Mouse (Mus musculus) hindbrain, embryonic 11.5 days (tissue): Measurements from ENCODE around the gene Parp4. TPM values are rescaled to one million over a fixed set of nuclear protein-coding genes. Genes with fewer than 3 reads are reported as not detected.

Source experiments
- ATAC-seq: fragments of 200-750 bp; cut with Nextera tagmentation; 2 replicates; pipeline ENCODE4 v1.8.0; 2017; ENCODE audit warnings: mild to moderate bottlenecking, moderate TSS enrichment, moderate library complexity; ENCODE audit not compliant: low FRiP score
- DNase-seq: peaks from one replicate; pipeline ENCODE4 v3.0.0-alpha.2; 2015; ENCODE audit warnings: low spot score
- H3K27ac ChIP-seq: fragments of 300-500 bp; sonication (generic); 2 replicates; pipeline ENCODE4 v1.5.1; 2014; ENCODE audit warnings: mild to moderate bottlenecking, low read depth, low read length
- H3K27me3 ChIP-seq: fragments of 300-500 bp; sonication (generic); 2 replicates; pipeline ENCODE4 v1.6.1; 2014; ENCODE audit warnings: mild to moderate bottlenecking, low read length, moderate library complexity, mixed read lengths; ENCODE audit not compliant: control insufficient read depth, insufficient read depth
- H3K36me3 ChIP-seq: fragments of 300-500 bp; sonication (generic); 2 replicates; pipeline ENCODE4 v1.6.1; 2014; ENCODE audit warnings: mild to moderate bottlenecking, low read length, moderate library complexity, mixed read lengths; ENCODE audit not compliant: control insufficient read depth, insufficient read depth
- H3K4me1 ChIP-seq: fragments of 300-500 bp; sonication (generic); replicated peaks from 2 replicates; pipeline ENCODE4 v1.6.1; 2014; ENCODE audit warnings: low read length, mixed read lengths; ENCODE audit not compliant: control insufficient read depth, insufficient read depth
- H3K4me2 ChIP-seq: fragments of 300-500 bp; sonication (generic); replicated peaks from 2 replicates; pipeline ENCODE4 v1.6.1; 2014; ENCODE audit warnings: mild to moderate bottlenecking, low read depth, low read length
- H3K4me3 ChIP-seq: fragments of 300-500 bp; sonication (generic); 2 replicates; pipeline ENCODE4 v1.5.1; 2014; ENCODE audit warnings: low read depth, low read length
- H3K9ac ChIP-seq: fragments of 300-500 bp; sonication (generic); 2 replicates; pipeline ENCODE4 v1.6.1; 2014; ENCODE audit warnings: low read depth, low read length
- H3K9me3 ChIP-seq: fragments of 300-500 bp; sonication (generic); 2 replicates; pipeline ENCODE4 v1.6.1; 2016; ENCODE audit warnings: low read length; ENCODE audit not compliant: control insufficient read depth
- WGBS: fragments of 180-500 bp; shearing (Covaris S2); extraction: QIAGEN DNeasy Blood & Tissue Kit; methylation state at CpG from one replicate; pipeline ENCODE4 v1.1.7; 2014; 5-methylcytosine and 5-hydroxymethylcytosine counted together
- polyA plus RNA-seq: library from polyadenylated mRNA; unstranded; fragments of >200 nt; fragmentation: Nextera tagmentation; extraction: Ambion mirVana; gene quantifications from 2 replicates; pipeline ENCODE4 v1.2.1, GENCODE M21; 2014

Parp4 gene
- polyA plus RNA-seq, 1 experiment from 2014 or later: 2.9 TPM

DNA sequence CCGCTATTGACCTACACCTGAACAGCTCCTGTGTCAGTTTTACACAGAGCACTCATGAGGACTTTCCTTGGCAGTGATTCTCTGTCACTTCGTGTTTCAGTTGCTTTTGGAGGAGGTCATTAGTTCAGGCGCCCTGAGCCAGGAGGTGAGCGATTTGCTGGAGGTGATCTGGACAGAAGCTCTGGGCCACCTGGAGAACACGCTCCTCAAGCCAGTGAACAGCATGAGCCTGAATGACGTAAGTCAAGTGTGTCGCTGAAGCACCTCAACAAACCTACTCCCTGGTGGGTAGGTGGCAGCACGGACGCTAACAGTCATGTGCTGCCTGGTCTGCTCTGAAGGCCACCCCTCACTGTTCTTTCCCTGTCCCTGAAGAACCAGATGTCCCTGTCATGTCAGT lies 16.8 kb downstream of the Parp4 start:
- no peak for ATAC-seq
- H3K4me3 ChIP-seq: no peak overlapping the region
- 92% methylated on average over 9 of the region's 9 CpGs for WGBS
- no peak overlapping the region for H3K27ac ChIP-seq
- DNase-seq: no peak
- H3K36me3 ChIP-seq: no peaks in the 10 kb centered on the region
- H3K27me3 ChIP-seq: no peaks in the 10 kb centered on the region
- no peak overlapping the region for H3K9ac ChIP-seq
- no peaks in the 10 kb centered on the region for H3K4me1 ChIP-seq
- no peak overlapping the region for H3K4me2 ChIP-seq
- H3K9me3 ChIP-seq: no peaks in the 10 kb centered on the region

DNA sequence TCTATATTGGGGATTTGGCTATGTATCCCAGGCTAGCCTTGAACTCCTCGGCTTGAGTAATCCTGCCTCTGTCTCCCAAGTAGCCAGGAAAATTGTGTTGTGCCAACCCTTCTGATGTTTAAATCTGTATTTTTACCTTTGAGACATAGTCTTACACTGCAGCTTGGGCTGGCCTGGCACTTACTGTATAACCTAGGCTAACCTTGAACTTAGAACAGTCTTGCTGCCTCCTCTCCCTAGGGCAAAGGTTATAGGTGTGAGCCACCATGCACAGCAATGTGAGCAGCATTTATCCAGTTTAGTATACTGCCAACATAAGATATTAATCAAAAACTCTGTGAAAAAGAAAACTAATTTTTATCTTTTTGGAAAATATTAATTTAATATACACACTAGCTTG lies 19.4 kb downstream of the Parp4 start:
- Histone ChIP-seq H3K9me3 (no peaks in the 10 kb centered on the region), H3K27ac (no peak overlapping the region), H3K4me3 (no peak overlapping the region), H3K36me3 (no peaks in the 10 kb centered on the region), H3K9ac (no peak overlapping the region), H3K4me1 (no peaks in the 10 kb centered on the region), H3K27me3 (no peaks in the 10 kb centered on the region), H3K4me2 (no peak overlapping the region)
- ATAC-seq (no peak), DNase-seq (no peak)
- WGBS: 82% methylated on average over 1 of the region's 1 CpGs

DNA sequence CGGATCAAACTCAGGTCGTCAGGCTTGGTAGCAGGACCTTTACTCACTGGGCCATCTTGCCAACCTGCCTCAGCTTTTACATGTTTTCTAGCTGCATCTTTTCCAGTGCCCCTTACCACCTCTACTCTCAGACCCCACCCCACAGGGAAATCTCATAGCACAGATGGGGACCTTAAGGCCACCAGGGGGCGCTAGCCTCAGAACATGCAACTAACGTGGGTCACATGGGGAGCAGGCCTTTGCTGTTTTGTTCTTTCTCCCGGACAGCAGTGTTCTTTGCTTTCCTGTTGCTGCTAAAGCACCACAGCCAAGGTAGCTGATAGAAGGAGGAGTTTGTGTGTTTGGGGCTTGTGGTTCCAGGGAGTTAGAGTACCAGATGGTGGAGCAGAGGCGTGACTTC lies 23.3 kb downstream of the Parp4 start:
- ATAC-seq (no peak), DNase-seq (peak; percentile 67)
- H3K27ac ChIP-seq: no peak overlapping the region
- no peaks in the 10 kb centered on the region for H3K9me3 ChIP-seq
- H3K27me3 ChIP-seq: no peaks in the 10 kb centered on the region
- no peak overlapping the region for H3K9ac ChIP-seq
- no peaks in the 10 kb centered on the region for H3K36me3 ChIP-seq
- H3K4me1 ChIP-seq: no peaks in the 10 kb centered on the region
- no peak overlapping the region for H3K4me3 ChIP-seq
- H3K4me2 ChIP-seq: no peak overlapping the region
- 48% methylated on average over 6 of the region's 6 CpGs for WGBS

DNA sequence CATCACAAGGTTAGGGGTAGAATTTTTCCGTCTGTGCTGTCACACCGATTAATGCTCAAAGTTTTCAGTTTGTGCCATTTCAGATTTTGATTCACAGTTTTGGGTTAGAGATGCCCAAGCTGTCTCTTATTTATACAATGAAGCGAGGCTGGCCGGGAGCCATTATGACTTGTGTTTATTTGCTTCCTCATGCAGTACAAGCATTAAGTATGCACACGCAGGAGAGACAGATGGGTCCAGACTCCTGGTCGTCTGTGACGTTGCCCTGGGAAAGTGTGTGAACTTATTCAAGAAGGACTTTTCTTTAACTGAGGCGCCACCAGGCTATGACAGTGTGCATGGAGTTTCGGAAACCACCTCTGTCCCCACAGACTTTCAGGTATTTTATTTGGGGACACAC lies 26.6 kb downstream of the Parp4 start:
- ATAC-seq (no peak), DNase-seq (no peak)
- no peak overlapping the region for H3K4me2 ChIP-seq
- no peaks in the 10 kb centered on the region for H3K36me3 ChIP-seq
- H3K27me3 ChIP-seq: no peaks in the 10 kb centered on the region
- H3K4me1 ChIP-seq: no peaks in the 10 kb centered on the region
- H3K4me3 ChIP-seq: no peak overlapping the region
- H3K9me3 ChIP-seq: no peaks in the 10 kb centered on the region
- 89% methylated on average over 9 of the region's 9 CpGs for WGBS
- H3K27ac ChIP-seq: no peak overlapping the region
- H3K9ac ChIP-seq: no peak overlapping the region

DNA sequence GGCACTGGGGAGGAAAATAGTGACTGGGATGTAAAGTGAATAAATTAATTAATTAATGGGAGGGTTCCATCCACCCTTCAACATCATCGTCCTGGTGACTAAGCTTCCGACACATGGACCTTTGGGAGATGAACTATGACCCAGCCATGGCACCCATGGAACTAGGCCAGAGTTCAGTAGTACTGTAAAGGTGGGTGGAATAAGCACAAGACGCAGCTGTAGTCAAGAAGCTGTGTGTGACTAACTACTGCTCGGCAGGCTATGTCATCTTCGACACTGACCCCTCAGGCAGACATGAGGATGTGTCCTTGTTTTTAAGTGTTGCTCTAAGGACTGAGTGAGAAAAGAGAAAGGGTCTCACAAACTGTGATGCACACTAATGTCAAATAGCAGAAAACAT lies 29.0 kb downstream of the Parp4 start:
- Histone ChIP-seq H3K4me3 (no peak overlapping the region), H3K4me1 (no peaks in the 10 kb centered on the region), H3K9ac (no peak overlapping the region), H3K27me3 (no peaks in the 10 kb centered on the region), H3K27ac (no peak overlapping the region), H3K9me3 (no peaks in the 10 kb centered on the region), H3K36me3 (no peaks in the 10 kb centered on the region), H3K4me2 (no peak overlapping the region)
- ATAC-seq: no peak
- DNase-seq: no peak
- WGBS: 93% methylated on average over 5 of the region's 5 CpGs

DNA sequence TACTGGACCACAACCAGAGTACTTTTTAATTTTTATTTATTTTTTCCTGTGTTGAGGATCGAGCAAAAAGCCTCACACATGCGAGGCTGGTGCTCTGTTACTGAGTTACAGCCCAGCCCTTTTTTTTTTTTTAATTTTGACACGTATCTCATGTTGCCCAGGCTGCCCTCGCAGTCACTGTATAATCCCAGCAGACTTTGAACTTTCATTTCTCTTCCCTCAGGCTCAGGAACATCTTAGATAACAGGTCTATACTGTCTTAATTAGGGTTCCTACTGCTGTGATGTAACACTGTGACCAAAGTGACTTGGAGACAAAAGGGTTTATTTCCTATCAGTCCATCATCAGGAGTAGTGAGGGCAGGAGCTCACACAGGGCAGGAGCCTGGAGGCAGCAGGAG lies 29.7 kb downstream of the Parp4 start:
- Histone ChIP-seq H3K9ac (no peak overlapping the region), H3K27me3 (no peaks in the 10 kb centered on the region), H3K27ac (no peak overlapping the region), H3K4me2 (no peak overlapping the region), H3K4me1 (no peaks in the 10 kb centered on the region), H3K36me3 (no peaks in the 10 kb centered on the region), H3K9me3 (no peaks in the 10 kb centered on the region), H3K4me3 (no peak overlapping the region)
- ATAC-seq (no peak), DNase-seq (no peak)
- WGBS: 84% methylated on average over 4 of the region's 4 CpGs

DNA sequence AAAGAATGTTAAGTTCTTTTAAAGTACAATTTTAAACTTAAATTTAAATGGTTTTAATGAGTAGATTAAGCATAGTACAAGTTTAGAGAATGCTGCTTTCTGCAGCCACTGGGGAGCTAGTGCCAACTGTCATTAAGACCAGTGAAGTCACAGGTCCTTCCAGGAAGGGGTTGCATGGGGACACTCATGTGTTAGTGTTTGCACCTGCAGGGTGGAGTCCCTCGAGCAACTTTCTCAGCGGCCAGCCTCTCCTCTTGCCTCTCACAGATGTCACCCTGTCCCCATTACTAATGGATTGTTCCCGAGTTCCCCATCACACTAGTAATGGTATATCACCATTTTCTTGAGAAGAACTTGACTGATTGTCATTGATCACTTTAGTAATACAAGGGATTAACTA lies 37.8 kb downstream of the Parp4 start:
- Histone ChIP-seq H3K27ac (no peak overlapping the region), H3K4me2 (no peak overlapping the region), H3K4me3 (no peak overlapping the region), H3K9ac (no peak overlapping the region), H3K9me3 (no peaks in the 10 kb centered on the region), H3K27me3 (no peaks in the 10 kb centered on the region), H3K4me1 (no peaks in the 10 kb centered on the region), H3K36me3 (no peaks in the 10 kb centered on the region)
- DNase-seq (no peak), ATAC-seq (no peak)
- 90% methylated on average over 3 of the region's 3 CpGs for WGBS

DNA sequence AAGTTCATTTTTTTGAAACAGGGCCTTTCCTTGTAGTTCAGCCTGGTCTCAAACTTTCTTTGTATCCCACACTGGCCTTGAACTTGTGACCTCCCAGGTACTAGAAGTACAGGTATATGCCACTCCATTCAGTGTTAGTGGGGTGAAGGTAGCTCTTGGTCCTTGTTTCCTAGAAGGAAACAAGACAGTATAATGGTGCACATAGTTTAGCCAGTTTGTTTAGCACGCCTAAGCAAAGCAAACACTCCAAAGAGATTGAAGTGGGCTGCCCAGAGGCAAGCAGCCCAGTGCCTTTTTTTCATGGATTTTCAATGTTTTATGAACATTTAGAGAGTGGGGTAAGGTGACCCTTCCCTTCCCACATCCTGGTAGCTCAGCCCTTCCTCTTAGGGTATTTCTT lies 42.1 kb downstream of the Parp4 start:
- Histone ChIP-seq H3K9ac (no peak overlapping the region), H3K27me3 (no peaks in the 10 kb centered on the region), H3K27ac (no peak overlapping the region), H3K4me2 (no peak overlapping the region), H3K9me3 (no peaks in the 10 kb centered on the region), H3K36me3 (no peaks in the 10 kb centered on the region), H3K4me3 (no peak overlapping the region), H3K4me1 (no peaks in the 10 kb centered on the region)
- ATAC-seq (no peak), DNase-seq (no peak)
- 82% methylated on average over 1 of the region's 1 CpGs for WGBS

DNA sequence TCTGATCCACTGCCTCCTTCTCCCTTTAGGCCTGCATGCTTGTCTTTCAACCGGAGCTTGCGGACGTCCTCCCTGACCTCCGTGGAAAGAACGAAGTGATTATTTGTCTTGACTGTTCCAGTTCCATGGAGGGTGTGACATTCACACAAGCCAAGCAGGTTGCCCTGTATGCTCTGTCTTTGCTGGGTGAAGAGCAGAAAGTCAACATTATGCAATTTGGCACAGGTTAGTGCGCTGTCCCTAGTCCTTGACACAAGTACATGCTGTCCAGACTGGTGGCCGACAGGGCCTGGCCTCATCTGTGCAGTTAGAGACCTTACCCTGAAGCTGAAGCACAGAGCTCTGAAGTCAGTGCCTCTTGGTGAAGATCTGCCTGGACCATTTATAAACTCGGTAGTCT lies 45.0 kb downstream of the Parp4 start:
- Histone ChIP-seq H3K9me3 (no peaks in the 10 kb centered on the region), H3K9ac (no peak overlapping the region), H3K36me3 (no peaks in the 10 kb centered on the region), H3K27ac (no peak overlapping the region), H3K4me3 (no peak overlapping the region), H3K27me3 (no peaks in the 10 kb centered on the region), H3K4me2 (no peak overlapping the region), H3K4me1 (no peaks in the 10 kb centered on the region)
- 88% methylated on average over 8 of the region's 8 CpGs for WGBS
- no peak for DNase-seq
- no peak for ATAC-seq
